Mouse (Mus musculus) cortical plate, adult 2 months (tissue): Measurements from ENCODE around the gene Ptprm. TPM values are rescaled to one million over a fixed set of nuclear protein-coding genes. Genes with fewer than 3 reads are reported as not detected.

Experiments used
- H3K27ac ChIP-seq: fragments of 200-500 bp; 2 replicates; pipeline ENCODE4 v1.5.1; 2012; ENCODE audit warnings: low read length, control low read depth, inconsistent platforms; ENCODE audit not compliant: insufficient read depth
- H3K4me1 ChIP-seq: fragments of 200-500 bp; 2 replicates; pipeline ENCODE4 v1.6.1; 2011; ENCODE audit warnings: low read length; ENCODE audit not compliant: control insufficient read depth, insufficient read depth
- H3K4me3 ChIP-seq: fragments of 200-500 bp; 2 replicates; pipeline ENCODE4 v1.5.1; 2011; ENCODE audit warnings: mild to moderate bottlenecking, low read length, control low read depth; ENCODE audit not compliant: insufficient read depth
- CTCF ChIP-seq: fragments of 200-500 bp; IDR thresholded peaks from 2 replicates; pipeline ENCODE4 v1.5.1; 2011; ENCODE audit warnings: mild to moderate bottlenecking, control low read depth, low read length; ENCODE audit not compliant: insufficient read depth; ENCODE audit errors: extremely low read depth
- POLR2A ChIP-seq: fragments of 200-500 bp; IDR thresholded peaks from 2 replicates; pipeline ENCODE4 v1.6.1; 2011; ENCODE audit warnings: mild to moderate bottlenecking, low read length, control low read depth; ENCODE audit not compliant: insufficient read depth; ENCODE audit errors: extremely low read depth
- polyA plus RNA-seq: library from polyadenylated mRNA; depleted of rRNA; stranded (reverse); fragments of >200 nt; gene quantifications from 2 replicates; pipeline ENCODE4 v1.2.3, GENCODE M21; 2012

The Ptprm gene
- polyA plus RNA-seq, 1 experiment: 21.8 TPM

DNA sequence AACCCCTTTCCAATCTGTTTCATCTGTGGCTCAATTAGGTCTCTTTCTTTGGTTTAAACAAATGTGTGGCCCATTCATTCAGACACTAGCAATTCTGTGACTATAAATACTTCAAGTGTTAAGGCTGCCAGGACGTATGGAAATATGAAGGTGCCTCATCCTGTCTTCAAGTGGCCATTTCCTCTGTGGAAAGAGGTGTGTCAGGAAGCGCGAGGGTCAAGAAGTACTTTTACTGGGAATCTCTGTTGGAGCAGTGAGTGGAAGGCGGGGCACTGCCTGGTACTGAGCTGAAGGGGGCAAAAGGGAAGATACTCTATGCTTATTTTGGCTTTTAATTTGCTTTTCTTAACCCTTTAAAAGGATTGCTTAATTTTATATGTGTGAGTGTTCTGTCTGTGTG lies 659.9 kb downstream of the Ptprm start:
- no peak overlapping the region for H3K27ac ChIP-seq
- no peak overlapping the region for H3K4me3 ChIP-seq
- TF ChIP-seq POLR2A (no peak), CTCF (no peak)
- no peaks in the 10 kb centered on the region for H3K4me1 ChIP-seq

GRCm38 (mm10) chr17:66693676-66694304 lies 660.5 kb downstream of the Ptprm start:
- TF ChIP-seq POLR2A: no peak
- TF ChIP-seq CTCF: no peak
- Histone ChIP-seq H3K27ac (no peak overlapping the region), H3K4me1 (no peaks in the 10 kb centered on the region), H3K4me3 (no peak overlapping the region)

GRCm38 (mm10) chr17:66692941-66693675 lies 661.1 kb downstream of the Ptprm start:
- H3K27ac ChIP-seq: no peak overlapping the region

DNA sequence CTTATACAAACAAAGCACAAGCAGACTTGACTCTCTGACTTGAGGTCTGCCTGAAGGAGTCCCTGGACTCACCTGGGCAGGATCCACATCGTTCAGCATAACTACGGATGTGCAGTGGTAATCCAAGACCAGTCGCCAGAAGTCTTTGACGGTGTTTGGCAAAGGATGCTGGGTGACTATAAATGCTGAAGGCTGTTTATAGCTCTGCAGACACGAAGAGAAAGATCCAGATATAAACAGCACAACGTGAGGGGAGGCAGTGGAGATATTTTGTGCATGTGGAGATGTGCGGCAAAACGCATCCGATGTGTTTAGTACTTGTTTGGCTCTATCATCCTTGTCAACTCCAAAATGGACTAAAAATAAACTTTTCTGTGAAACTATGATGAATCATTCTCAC lies 666.1 kb downstream of the Ptprm start:
- no peak for TF ChIP-seq POLR2A
- TF ChIP-seq CTCF: no peak

More at GRCm38 (mm10) chr17:66692941-66693675, 661.1 kb downstream of the Ptprm start:
- TF ChIP-seq CTCF (no peak), POLR2A (no peak)
- Histone ChIP-seq H3K4me1 (no peaks in the 10 kb centered on the region), H3K4me3 (no peak overlapping the region)

GRCm38 (mm10) chr17:66687543-66687942 lies 666.7 kb downstream of the Ptprm start:
- Histone ChIP-seq H3K27ac (no peak overlapping the region), H3K4me3 (no peak overlapping the region), H3K4me1 (no peaks in the 10 kb centered on the region)
- TF ChIP-seq POLR2A: no peak
- no peak for TF ChIP-seq CTCF

More for the DNA sequence above, 666.1 kb downstream of the Ptprm start:
- H3K4me3 ChIP-seq: no peak overlapping the region
- H3K4me1 ChIP-seq: no peaks in the 10 kb centered on the region
- no peak overlapping the region for H3K27ac ChIP-seq

DNA sequence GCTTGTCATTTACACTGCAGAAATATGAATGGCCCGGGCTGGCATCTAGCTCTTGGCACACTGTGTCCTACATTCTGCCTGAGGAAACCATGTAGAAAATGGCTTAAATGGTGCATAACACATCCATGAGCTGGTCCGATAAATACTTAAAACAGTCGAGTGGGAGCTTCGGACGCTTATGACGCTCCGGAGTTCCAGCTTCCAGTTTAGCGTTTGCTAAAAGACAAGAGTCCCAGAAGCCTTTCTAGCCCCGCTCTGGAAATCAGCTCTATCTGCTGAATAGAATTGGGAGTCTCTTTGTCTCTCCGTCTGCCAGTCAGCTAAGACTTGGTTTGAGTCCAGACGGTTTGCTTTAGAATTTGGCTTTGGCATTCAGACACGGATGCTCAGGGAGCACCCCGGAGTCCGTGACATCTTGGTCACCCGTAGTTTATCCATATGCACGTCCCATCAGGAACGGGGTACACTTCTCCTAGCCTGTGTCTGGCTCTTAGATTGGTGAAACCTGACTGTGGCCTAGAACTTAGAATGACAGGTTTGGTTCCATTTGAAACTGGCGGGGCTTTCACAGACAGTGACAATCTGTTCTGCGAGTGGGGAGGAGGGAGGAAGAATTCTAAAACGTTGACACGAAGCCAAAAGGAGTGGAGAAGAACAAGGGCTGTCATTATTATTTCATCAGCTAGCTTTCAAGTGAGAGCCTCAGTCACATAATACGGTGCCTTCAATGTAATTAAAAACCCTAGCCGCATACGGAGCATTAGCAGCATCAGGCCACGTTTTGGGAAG lies 667.4 kb downstream of the Ptprm start:
- Histone ChIP-seq H3K4me1 (no peaks in the 10 kb centered on the region), H3K4me3 (no peak overlapping the region), H3K27ac (no peak overlapping the region)
- TF ChIP-seq POLR2A (no peak), CTCF (no peak)

GRCm38 (mm10) chr17:66683411-66683810 lies 670.8 kb downstream of the Ptprm start:
- TF ChIP-seq POLR2A (no peak), CTCF (no peak)
- Histone ChIP-seq H3K4me1 (no peaks in the 10 kb centered on the region), H3K27ac (no peak overlapping the region), H3K4me3 (no peak overlapping the region)

GRCm38 (mm10) chr17:66680662-66681061 lies 673.6 kb downstream of the Ptprm start:
- no peak overlapping the region for H3K27ac ChIP-seq
- TF ChIP-seq CTCF: peak; percentile 91
- TF ChIP-seq POLR2A: no peak
- no peaks in the 10 kb centered on the region for H3K4me1 ChIP-seq
- no peak overlapping the region for H3K4me3 ChIP-seq

- no peak for TF ChIP-seq POLR2A
- TF ChIP-seq CTCF: no peak
- H3K27ac ChIP-seq: no peak overlapping the region
- no peak overlapping the region for H3K4me3 ChIP-seq
- no peaks in the 10 kb centered on the region for H3K4me1 ChIP-seq
These were observed 679.6 kb downstream of the Ptprm start for GRCm38 (mm10) chr17:66674667-66675066.

DNA sequence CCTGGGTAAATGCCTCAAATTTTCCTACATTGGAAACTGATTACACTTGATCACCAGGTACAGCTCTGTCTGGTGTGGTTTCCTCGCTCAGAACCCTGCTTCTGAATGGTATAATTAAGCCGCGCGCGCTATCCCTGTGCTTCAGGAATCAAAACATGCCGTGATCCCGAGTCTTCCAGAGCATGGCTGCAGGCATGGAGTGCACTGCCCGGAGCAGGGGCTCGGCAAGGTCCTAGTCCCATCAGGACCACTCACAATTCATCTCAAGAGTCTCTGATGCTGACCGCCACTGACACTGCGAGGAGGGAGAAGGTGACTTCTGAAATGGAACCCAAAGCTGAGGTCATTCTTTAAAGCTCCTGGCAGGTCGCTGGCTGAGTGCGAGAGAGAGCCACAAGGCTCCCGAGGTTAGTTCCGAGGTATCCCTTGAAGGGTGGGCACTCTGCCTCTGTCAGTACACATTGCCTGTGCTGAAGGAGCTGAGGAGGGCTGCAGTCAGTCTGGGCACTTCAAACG lies 682.5 kb downstream of the Ptprm start:
- H3K4me3 ChIP-seq: no peak overlapping the region
- H3K4me1 ChIP-seq: no peaks in the 10 kb centered on the region
- no peak overlapping the region for H3K27ac ChIP-seq
- TF ChIP-seq POLR2A: no peak
- no peak for TF ChIP-seq CTCF
